Mouse (Mus musculus) hindbrain, embryonic 15.5 days (tissue): ENCODE measurements around the gene Pxk. TPM values are rescaled to one million over a fixed set of nuclear protein-coding genes. Genes with fewer than 3 reads are reported as not detected.
A peak's percentile ranks its signal among the peaks of the same experiment; 100 is the strongest.

Experiments used
- ATAC-seq: fragments of 200-750 bp; cut with Nextera tagmentation; 2 replicates; pipeline ENCODE4 v1.8.0; 2017; ENCODE audit warnings: low read depth, moderate number of reproducible peaks, moderate TSS enrichment; ENCODE audit not compliant: low FRiP score
- H3K27ac ChIP-seq: fragments of 300-500 bp; sonication (generic); replicated peaks from 2 replicates; pipeline ENCODE4 v1.5.1; 2015; ENCODE audit warnings: mild to moderate bottlenecking, inconsistent platforms
- H3K27me3 ChIP-seq: fragments of 300-500 bp; sonication (generic); 2 replicates; pipeline ENCODE4 v1.6.1; 2015; ENCODE audit warnings: control low read depth, inconsistent platforms
- H3K36me3 ChIP-seq: fragments of 300-500 bp; sonication (generic); 2 replicates; pipeline ENCODE4 v1.6.1; 2015; ENCODE audit warnings: control low read depth, inconsistent platforms
- H3K4me1 ChIP-seq: fragments of 300-500 bp; sonication (generic); replicated peaks from 2 replicates; pipeline ENCODE4 v1.6.1; 2015; ENCODE audit warnings: control low read depth, inconsistent platforms
- H3K4me2 ChIP-seq: fragments of 300-500 bp; sonication (generic); 2 replicates; pipeline ENCODE4 v1.6.1; 2015; ENCODE audit warnings: moderate library complexity, mild to moderate bottlenecking, inconsistent platforms
- H3K4me3 ChIP-seq: fragments of 300-500 bp; sonication (generic); 2 replicates; pipeline ENCODE4 v1.5.1; 2015; ENCODE audit warnings: mild to moderate bottlenecking, inconsistent platforms
- H3K9ac ChIP-seq: fragments of 300-500 bp; sonication (generic); 2 replicates; pipeline ENCODE4 v1.6.1; 2015; ENCODE audit warnings: inconsistent platforms
- H3K9me3 ChIP-seq: fragments of 300-500 bp; sonication (generic); 2 replicates; pipeline ENCODE4 v1.6.1; 2016; ENCODE audit warnings: control low read depth, inconsistent platforms
- whole genome bisulfite sequencing: fragments of 180-500 bp; shearing (Covaris S2); methylation state at CpG from one replicate; pipeline ENCODE4 v1.1.7; 2015; 5-methylcytosine and 5-hydroxymethylcytosine counted together
- polyA plus RNA-seq: library from polyadenylated mRNA; unstranded; fragments of >200 nt; fragmentation: Nextera tagmentation; extraction: Ambion mirVana; gene quantifications from 2 replicates; pipeline ENCODE4 v1.2.1, GENCODE M21; 2015

The Pxk gene
- polyA plus RNA-seq, 1 experiment from 2014 or later, result 69.9 TPM

GRCm38 (mm10) chr14:8080718-8081117 lies 17.3 kb upstream of the Pxk start:
- H3K4me2 ChIP-seq, result peak overlapping the region; percentile 93
- no peaks in the 10 kb centered on the region for H3K27me3 ChIP-seq
- H3K36me3 ChIP-seq, result peaks cover 14% of the 10 kb centered on the region
- ATAC-seq, result peak; percentile 47
- H3K4me3 ChIP-seq, result peak overlapping the region; percentile 52
- WGBS, result 5% methylated on average over 11 of the region's 11 CpGs
- no peaks in the 10 kb centered on the region for H3K9me3 ChIP-seq
- H3K27ac ChIP-seq, result peak overlapping the region; percentile 86
- peaks cover 16% of the 10 kb centered on the region for H3K4me1 ChIP-seq
- peak overlapping the region; percentile 69 for H3K9ac ChIP-seq

- ATAC-seq, result no peak
- Histone ChIP-seq H3K4me1 (peaks cover 16% of the 10 kb centered on the region), H3K9me3 (no peaks in the 10 kb centered on the region), H3K27ac (no peak overlapping the region), H3K4me2 (no peak overlapping the region), H3K9ac (no peak overlapping the region), H3K4me3 (no peak overlapping the region), H3K36me3 (peaks cover 27% of the 10 kb centered on the region), H3K27me3 (no peaks in the 10 kb centered on the region)
- WGBS, result 97% methylated on average over 1 of the region's 1 CpGs
Observed at GRCm38 (mm10) chr14:8082949-8083348, 15.1 kb upstream of the Pxk start.

GRCm38 (mm10) chr14:8089016-8089415 lies 9.0 kb upstream of the Pxk start:
- 93% methylated on average over 2 of the region's 2 CpGs for WGBS
- H3K4me2 ChIP-seq, result no peak overlapping the region
- H3K9ac ChIP-seq, result no peak overlapping the region
- H3K4me3 ChIP-seq, result no peak overlapping the region
- no peaks in the 10 kb centered on the region for H3K4me1 ChIP-seq
- H3K27me3 ChIP-seq, result no peaks in the 10 kb centered on the region
- no peak for ATAC-seq
- peaks cover 56% of the 10 kb centered on the region for H3K36me3 ChIP-seq
- H3K27ac ChIP-seq, result no peak overlapping the region
- H3K9me3 ChIP-seq, result no peaks in the 10 kb centered on the region

GRCm38 (mm10) chr14:8092573-8092972 lies 5.4 kb upstream of the Pxk start:
- ATAC-seq, result 0 out of 2 replicates have a peak, but pooled peaks have one; percentile 49
- no peak overlapping the region for H3K27ac ChIP-seq
- no peaks in the 10 kb centered on the region for H3K9me3 ChIP-seq
- no peak overlapping the region for H3K4me2 ChIP-seq
- WGBS, result 96% methylated on average over 2 of the region's 2 CpGs
- H3K36me3 ChIP-seq, result peaks cover 33% of the 10 kb centered on the region
- H3K9ac ChIP-seq, result no peak overlapping the region
- no peaks in the 10 kb centered on the region for H3K27me3 ChIP-seq
- H3K4me1 ChIP-seq, result peaks cover under 1% of the 10 kb centered on the region
- H3K4me3 ChIP-seq, result no peak overlapping the region

- no peak overlapping the region for H3K4me2 ChIP-seq
- no peak overlapping the region for H3K9ac ChIP-seq
- H3K9me3 ChIP-seq, result no peaks in the 10 kb centered on the region
- H3K4me1 ChIP-seq, result peaks cover 4% of the 10 kb centered on the region
- no peak overlapping the region for H3K4me3 ChIP-seq
- no peak overlapping the region for H3K27ac ChIP-seq
- WGBS, result 27% methylated on average over 5 of the region's 5 CpGs
- no peak for ATAC-seq
- H3K27me3 ChIP-seq, result no peaks in the 10 kb centered on the region
- peaks cover 28% of the 10 kb centered on the region for H3K36me3 ChIP-seq
Observed at GRCm38 (mm10) chr14:8093427-8093826, 4.6 kb upstream of the Pxk start.

DNA sequence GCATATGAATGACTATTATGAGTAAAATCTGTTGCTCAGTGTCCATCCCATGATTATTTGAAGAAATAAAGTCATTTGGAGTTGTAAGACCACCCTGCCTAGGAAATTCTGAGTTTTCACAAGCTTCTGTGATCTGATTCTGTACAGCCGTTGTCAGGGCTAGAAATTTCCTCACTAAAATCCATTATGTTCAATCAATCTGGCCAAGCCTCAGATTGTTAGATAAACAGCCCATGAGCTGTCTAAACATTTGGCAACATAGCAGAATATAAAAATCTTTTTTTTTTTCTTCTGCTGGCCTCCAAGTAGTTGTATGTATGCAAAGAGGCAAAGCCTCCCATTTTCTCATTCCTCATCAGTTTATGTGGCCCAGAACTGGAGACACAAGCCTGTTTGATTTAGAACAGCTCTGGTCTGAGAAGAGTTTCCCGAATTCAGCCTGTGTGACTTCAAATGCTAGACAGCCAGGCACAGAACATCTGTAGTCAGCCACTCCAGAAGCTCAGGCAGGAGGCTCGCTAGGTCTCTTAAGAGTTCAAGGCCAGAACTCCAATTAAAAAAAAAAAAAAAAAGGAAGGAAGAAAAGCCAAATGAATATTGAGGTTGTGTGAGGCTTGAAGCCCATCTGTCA lies 3.0 kb upstream of the Pxk start:
- H3K27me3 ChIP-seq, result no peaks in the 10 kb centered on the region
- no peak overlapping the region for H3K4me3 ChIP-seq
- no peak overlapping the region for H3K9ac ChIP-seq
- ATAC-seq, result no peak
- no peak overlapping the region for H3K4me2 ChIP-seq
- H3K36me3 ChIP-seq, result peaks cover 12% of the 10 kb centered on the region; the same call in 1 of the 2 replicates
- no peaks in the 10 kb centered on the region for H3K9me3 ChIP-seq
- H3K27ac ChIP-seq, result no peak overlapping the region
- H3K4me1 ChIP-seq, result peaks cover 17% of the 10 kb centered on the region
- WGBS, result 68% methylated on average over 3 of the region's 3 CpGs

DNA sequence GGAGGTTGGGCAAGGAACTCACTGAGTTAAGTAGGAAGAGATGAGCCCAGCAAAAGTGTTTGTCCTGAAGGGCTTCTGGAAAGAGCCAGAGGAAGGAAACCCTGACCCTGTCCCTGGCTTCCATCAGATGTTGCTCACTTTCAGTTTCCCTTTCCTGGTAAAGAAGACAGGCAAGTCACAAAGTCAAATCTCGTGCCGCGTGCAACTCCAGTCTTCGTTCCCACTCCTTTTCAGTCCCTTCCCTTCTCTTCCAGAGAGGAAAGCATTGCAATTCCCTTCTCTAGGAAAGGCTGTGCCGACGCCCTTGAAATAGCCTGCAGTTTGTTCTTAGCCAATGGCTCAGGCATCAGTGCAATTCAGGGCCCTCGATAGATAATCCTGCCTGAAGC lies 2.5 kb upstream of the Pxk start:
- Histone ChIP-seq H3K27ac (no peak overlapping the region), H3K4me2 (no peak overlapping the region), H3K9me3 (no peaks in the 10 kb centered on the region), H3K36me3 (peaks cover 7% of the 10 kb centered on the region; the same call in 1 of the 2 replicates), H3K9ac (no peak overlapping the region), H3K4me3 (no peak overlapping the region), H3K4me1 (peaks cover 19% of the 10 kb centered on the region), H3K27me3 (no peaks in the 10 kb centered on the region)
- WGBS, result 78% methylated on average over 7 of the region's 7 CpGs
- no peak for ATAC-seq

DNA sequence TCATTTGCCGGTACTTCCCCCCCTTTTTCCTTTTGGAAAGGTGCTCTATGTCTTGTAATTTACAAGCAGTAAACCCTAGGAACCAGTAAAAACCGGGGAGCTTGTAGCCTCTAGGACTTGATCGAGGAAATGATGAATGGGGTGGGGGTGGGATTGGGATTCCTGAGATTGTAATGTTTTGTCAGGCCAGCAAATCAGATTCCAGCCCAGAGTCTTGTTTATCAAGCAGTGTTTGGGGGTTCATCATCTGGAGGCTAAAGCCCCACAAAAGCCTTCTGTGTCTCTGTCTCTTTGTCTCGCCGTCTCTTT lies 630 bp downstream of the Pxk start:
- H3K4me1 ChIP-seq, result peaks cover 35% of the 10 kb centered on the region
- peak overlapping the region; percentile 71 for H3K4me2 ChIP-seq
- H3K9ac ChIP-seq, result peak overlapping the region; percentile 90
- peak overlapping the region; percentile 82 for H3K4me3 ChIP-seq
- H3K36me3 ChIP-seq, result no peaks in the 10 kb centered on the region
- no peaks in the 10 kb centered on the region for H3K9me3 ChIP-seq
- ATAC-seq, result peak; percentile 13; the same call in 1 of the 2 replicates
- peak overlapping the region; percentile 85 for H3K27ac ChIP-seq
- WGBS, result under 1% methylated on average over 5 of the region's 5 CpGs
- H3K27me3 ChIP-seq, result no peaks in the 10 kb centered on the region

GRCm38 (mm10) chr14:8099561-8100021 lies 1.6 kb downstream of the Pxk start:
- no peak for ATAC-seq
- Histone ChIP-seq H3K27ac (no peak overlapping the region), H3K27me3 (no peaks in the 10 kb centered on the region), H3K4me3 (peak overlapping the region; percentile 82), H3K9ac (peak overlapping the region; percentile 90; the same call in 1 of the 2 replicates), H3K4me1 (peaks cover 39% of the 10 kb centered on the region), H3K9me3 (no peaks in the 10 kb centered on the region), H3K4me2 (peak overlapping the region; percentile 71), H3K36me3 (no peaks in the 10 kb centered on the region)
- WGBS, result 65% methylated on average over 10 of the region's 10 CpGs

- Histone ChIP-seq H3K4me1 (peaks cover 39% of the 10 kb centered on the region), H3K9ac (no peak overlapping the region), H3K4me2 (no peak overlapping the region), H3K4me3 (no peak overlapping the region), H3K36me3 (no peaks in the 10 kb centered on the region), H3K9me3 (no peaks in the 10 kb centered on the region), H3K27ac (no peak overlapping the region), H3K27me3 (no peaks in the 10 kb centered on the region)
- ATAC-seq, result no peak
- 82% methylated on average over 8 of the region's 8 CpGs for WGBS
Observed at GRCm38 (mm10) chr14:8101886-8102285, 3.9 kb downstream of the Pxk start.

GRCm38 (mm10) chr14:8102676-8103075 lies 4.7 kb downstream of the Pxk start:
- Histone ChIP-seq H3K9me3 (no peaks in the 10 kb centered on the region), H3K36me3 (no peaks in the 10 kb centered on the region), H3K4me2 (no peak overlapping the region), H3K27ac (no peak overlapping the region), H3K27me3 (no peaks in the 10 kb centered on the region), H3K4me3 (no peak overlapping the region), H3K4me1 (peaks cover 37% of the 10 kb centered on the region), H3K9ac (no peak overlapping the region)
- no peak for ATAC-seq
- 74% methylated on average over 12 of the region's 12 CpGs for WGBS

DNA sequence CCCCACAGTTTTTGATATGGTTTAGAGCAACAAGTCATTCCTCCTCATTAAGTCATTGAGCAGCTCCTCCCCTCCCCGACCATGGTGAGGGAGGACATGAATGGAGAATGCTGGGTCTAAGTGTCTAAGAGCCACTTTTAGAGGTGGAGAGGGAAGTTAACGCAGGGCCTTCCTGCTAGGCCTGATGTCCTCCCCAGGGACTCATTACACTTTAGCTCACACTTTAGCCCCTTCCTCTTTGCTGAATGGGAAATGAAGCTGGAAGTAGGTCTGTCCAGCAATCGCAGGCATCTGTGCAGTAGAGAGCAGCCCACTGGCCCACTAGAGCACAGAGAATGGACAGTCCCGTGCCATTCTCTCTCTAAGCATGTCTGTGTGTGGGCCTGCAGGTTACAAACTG lies 10.0 kb downstream of the Pxk start:
- H3K27me3 ChIP-seq, result no peaks in the 10 kb centered on the region
- WGBS, result 72% methylated on average over 4 of the region's 4 CpGs
- H3K4me1 ChIP-seq, result peaks cover 10% of the 10 kb centered on the region
- H3K4me2 ChIP-seq, result no peak overlapping the region
- no peaks in the 10 kb centered on the region for H3K36me3 ChIP-seq
- no peak overlapping the region for H3K27ac ChIP-seq
- no peaks in the 10 kb centered on the region for H3K9me3 ChIP-seq
- no peak overlapping the region for H3K4me3 ChIP-seq
- no peak overlapping the region for H3K9ac ChIP-seq
- no peak for ATAC-seq

GRCm38 (mm10) chr14:8108976-8109375 lies 11.0 kb downstream of the Pxk start:
- H3K27ac ChIP-seq, result no peak overlapping the region
- peaks cover under 1% of the 10 kb centered on the region; the same call in 1 of the 2 replicates for H3K4me1 ChIP-seq
- no peaks in the 10 kb centered on the region for H3K27me3 ChIP-seq
- no peak for ATAC-seq
- H3K4me2 ChIP-seq, result no peak overlapping the region
- 94% methylated on average over 1 of the region's 1 CpGs for WGBS
- no peaks in the 10 kb centered on the region for H3K9me3 ChIP-seq
- no peak overlapping the region for H3K9ac ChIP-seq
- H3K4me3 ChIP-seq, result no peak overlapping the region
- no peaks in the 10 kb centered on the region for H3K36me3 ChIP-seq
